Mouse (Mus musculus): ENCODE results near the gene Ier2.

GRCm38 (mm10) chr8:84637946-84638554 is 24.6 kb downstream of the Ier2 start:
- TF ChIP-seq CTCF (IDR thresholded peaks at IDR 0.05; ENCODE audit: extremely low read depth, insufficient read depth, insufficient read length, insufficient replicate concordance): no peak
- TF ChIP-seq POLR2A (IDR thresholded peaks at IDR 0.05; ENCODE audit: low read depth, low read length): no peak

All from spleen, adult 2 months (tissue).